Mouse (Mus musculus): Measurements from ENCODE around the gene Etl4.

- no peak for TF ChIP-seq POLR2A (IDR thresholded peaks at IDR 0.05; ENCODE audit: borderline replicate concordance, control insufficient read depth, low read depth, low read length)
- no peak for TF ChIP-seq CTCF (IDR thresholded peaks at IDR 0.05; ENCODE audit: control insufficient read depth, insufficient read depth, low read length)
These were observed 623.0 kb downstream of the Etl4 start for GRCm38 (mm10) chr2:20532623-20533022.

Measured in bone marrow, adult 2 months (tissue).